Mouse (Mus musculus): ENCODE data around the gene Zfp324. TPM values are rescaled to one million over a fixed set of nuclear protein-coding genes. Genes with fewer than 3 reads are reported as not detected.
A peak's percentile ranks its signal among the peaks of the same experiment; 100 is the strongest.

The Zfp324 gene
- polyA plus RNA-seq, 1 experiment = 4.6 TPM

DNA sequence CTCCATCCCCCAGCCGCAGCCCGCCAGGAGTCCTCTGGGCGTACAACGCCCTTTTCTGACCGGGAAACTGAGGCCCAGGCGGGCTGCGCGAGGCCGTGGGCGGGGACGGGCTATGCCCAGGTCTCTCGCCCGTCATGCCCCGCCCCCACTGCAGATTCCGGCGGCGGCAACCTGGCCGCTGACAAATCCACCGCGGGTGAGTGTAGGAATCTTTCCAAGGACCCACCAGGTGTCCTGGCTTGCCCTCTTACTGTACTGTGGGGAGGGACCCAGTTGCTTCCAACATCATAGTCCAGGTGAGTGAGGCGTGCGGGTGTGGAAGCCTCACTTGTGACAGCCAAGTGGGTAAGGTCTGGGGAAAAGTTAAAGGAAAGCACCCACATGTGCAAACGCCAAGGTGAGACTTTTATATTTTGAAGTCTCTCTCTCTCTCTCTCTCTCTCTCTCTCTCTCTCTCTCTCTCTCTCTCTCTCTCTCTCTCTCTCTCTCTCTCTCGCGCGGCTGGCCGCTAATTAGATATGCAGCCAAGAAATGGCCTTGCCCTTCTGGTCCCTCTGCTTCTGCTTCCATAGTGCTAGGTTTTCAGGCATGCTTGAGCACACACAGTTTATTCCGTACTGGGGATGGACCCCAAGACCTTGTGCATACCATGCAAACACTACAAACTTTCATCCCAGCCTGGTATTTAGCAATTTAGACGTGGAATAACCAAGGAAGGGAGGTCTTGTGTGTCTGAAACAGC lies 637 bp downstream of the Zfp324 start:
- DNase-seq (ENCODE audit: low spot score) = peak; percentile 58

GRCm38 (mm10) chr7:12970906-12971305 lies 5.3 kb downstream of the Zfp324 start:
- DNase-seq (ENCODE audit: low spot score) = no peak

DNA sequence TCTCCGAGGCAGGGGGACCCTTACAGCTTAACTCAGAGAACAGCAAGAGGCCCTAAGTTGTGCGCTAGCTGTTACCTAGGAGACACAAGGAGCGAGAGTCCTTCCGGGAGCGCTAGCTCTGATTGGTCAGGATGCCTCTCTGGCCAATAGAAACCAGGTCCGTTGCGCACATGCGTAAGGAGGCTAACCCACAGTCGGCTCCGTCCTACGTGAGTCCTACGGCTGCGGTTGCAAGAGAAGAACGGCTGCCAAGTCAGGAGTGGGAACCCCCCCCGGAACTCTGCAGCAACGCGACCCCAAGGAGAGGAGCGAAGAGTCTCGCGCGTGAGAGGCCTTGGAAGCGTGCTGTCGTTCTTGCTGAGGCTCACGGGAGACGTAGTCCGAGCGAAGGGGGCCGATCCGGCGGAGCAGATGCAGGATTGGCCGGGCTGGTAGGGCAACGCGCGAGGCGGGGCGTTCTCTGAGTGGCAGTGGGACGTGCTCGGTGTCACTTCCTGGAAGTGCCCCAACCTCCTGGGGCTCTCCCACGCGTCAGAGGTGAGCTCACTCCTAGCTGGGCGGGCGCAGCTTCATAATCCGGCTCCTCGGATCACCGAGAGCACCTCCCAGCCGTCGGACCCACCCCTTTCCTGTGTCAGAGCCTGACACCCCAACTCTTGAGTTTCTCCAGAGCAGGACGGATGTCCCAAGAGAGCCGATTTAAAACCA lies 12.2 kb downstream of the Zfp324 start, which contains the start of gene Zfp446:
Zfp446 (plus strand) TSS at position 167 of the 708 bp plus-strand sequence.
- peak; percentile 95 for DNase-seq (ENCODE audit: low spot score)

GRCm38 (mm10) chr7:12978931-12979722 lies 13.5 kb downstream of the Zfp324 start:
- DNase-seq (ENCODE audit: low spot score) = no peak

DNA sequence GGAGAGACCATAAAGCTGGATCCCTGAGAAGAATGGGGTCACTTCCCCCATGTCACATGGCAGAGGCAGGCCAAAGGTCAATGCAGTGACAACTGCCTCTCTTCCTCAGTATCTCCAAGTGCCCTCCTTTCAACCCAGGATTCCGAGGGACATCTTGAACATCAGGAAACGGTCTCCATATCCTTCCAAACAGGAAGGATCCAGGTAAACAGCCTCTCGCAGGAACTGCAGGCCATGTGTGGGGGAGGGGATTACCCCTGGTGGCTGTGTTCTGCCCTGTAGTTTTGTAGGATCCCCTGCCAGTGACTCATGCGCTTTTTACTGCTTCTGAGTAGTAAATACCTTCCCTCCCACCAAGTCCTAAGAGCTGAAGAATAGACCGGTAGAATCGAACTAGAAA lies 14.1 kb downstream of the Zfp324 start:
- no peak for DNase-seq (ENCODE audit: low spot score)

DNA sequence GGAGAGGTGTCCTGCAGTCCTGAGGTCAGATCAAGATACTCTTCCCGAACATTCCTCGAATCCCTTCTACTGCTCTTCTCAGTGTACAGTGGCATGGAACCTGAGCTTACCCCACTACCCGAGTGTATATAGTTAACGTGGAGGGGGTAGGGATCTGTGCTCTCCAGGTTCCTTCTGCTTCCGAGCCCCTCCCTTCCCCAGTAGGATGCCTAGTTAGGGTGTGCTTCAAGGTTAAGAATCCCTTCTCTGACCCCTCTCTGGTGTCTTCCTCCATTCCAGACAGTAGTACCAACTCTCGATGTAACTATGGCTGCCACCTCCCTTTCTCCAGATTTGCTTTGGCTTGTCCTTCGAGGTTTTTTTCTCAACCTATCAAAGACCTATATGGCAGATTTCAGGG lies 14.7 kb downstream of the Zfp324 start:
- no peak for DNase-seq (ENCODE audit: low spot score)

DNA sequence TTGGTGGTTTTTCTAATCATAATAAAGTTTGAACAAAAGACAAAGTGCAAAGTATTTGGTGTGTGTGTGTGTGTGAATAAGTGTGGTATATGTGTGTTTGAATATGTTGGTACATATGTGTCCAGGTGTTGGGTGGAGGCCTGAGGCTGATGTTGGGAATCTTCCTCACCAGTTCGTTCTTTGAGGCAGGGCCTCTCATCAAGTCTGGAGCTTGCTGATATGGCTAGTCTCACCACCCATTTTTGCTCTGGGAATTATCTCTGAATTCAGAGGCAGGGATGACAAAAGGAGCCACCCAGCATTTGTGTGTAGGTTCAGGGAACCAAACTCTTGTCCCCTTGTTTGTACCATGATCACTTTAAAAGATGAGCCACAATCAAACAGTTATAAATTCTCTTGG lies 20.1 kb downstream of the Zfp324 start:
- no peak for DNase-seq (ENCODE audit: low spot score)

GRCm38 (mm10) chr7:12986906-12987305 lies 21.3 kb downstream of the Zfp324 start:
- no peak for DNase-seq (ENCODE audit: low spot score)

DNA sequence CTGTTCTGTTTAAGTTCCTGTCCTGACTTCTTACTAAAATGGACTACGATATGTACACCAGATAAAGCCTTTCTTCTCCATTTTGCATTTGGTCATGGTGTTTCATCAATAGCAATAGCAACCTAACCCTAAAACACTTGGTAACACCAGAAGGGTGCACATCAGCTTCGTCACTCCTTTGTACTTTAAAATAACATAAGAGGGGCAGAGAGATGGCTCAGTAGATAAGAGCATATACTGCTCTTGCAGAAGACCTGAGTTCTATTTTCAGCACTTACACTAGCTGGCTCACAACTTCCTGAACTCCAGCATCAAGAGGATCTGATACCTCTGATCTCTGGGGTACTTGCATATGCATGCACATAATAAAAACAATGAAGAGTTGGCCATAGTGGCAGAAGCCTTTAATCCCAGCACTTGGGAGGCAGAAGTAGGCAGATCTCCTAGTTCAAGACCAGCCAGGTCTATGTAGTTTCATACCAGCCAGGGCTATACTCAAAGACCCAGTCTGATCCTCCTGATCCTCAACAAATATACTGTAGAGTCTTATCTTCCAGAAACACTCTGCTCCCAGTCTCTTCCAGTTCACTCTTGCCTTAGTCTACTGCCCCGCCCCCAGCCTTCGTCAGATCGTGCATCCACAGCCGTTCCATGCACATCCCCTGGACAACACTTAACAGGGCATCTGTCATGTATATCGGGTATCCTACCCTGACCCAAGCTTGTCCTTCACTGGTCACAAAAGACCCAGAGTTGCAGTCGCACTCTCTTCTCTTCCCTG lies 22.0 kb downstream of the Zfp324 start:
- no peak for DNase-seq (ENCODE audit: low spot score)

- no peak for DNase-seq (ENCODE audit: low spot score)
These were observed 26.6 kb downstream of the Zfp324 start for GRCm38 (mm10) chr7:12992222-12992621.

DNA sequence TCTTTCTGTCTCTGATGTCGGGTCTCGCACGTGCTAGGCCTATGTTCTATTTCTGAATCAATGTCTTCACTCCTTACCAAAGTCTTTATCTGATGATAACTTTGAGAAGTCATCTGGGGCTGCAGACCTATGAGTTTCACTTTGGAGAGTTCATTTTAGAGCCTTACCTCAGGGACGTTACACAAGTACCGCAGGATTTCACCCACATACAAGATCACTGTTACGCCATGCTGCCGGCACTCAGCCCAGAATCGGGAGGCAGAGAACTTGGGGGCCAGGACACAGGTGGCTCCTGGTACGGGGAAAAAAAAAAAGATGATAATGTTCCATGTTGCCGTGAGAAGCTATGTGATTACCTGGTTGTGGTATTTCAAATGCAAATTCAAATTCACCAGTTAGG lies 27.5 kb downstream of the Zfp324 start:
- DNase-seq (ENCODE audit: low spot score) = no peak

GRCm38 (mm10) chr7:12995862-12996261 lies 30.2 kb downstream of the Zfp324 start:
- no peak for DNase-seq (ENCODE audit: low spot score)

- DNase-seq (ENCODE audit: low spot score) = no peak
These were observed 31.6 kb downstream of the Zfp324 start for GRCm38 (mm10) chr7:12997230-12997629.

DNA sequence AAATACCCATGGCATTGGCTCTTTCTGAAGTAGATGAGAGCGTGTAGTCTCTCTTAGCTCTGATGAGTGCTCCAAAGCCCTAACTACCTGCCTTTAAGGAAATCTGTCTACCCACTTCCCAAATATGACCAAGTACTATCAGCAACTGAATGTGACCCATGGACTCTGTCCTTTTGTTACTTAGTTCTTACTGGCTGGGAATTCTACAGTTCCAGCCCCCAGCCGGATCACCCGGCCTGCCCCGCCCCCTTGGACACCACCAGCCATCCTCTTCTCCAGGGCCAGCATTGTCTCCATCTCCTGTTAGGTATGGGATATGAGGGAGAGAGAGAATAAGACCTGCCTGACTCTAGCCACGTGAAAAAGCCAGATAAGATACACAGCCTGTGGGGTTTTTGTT lies 32.4 kb downstream of the Zfp324 start, which contains the start of gene Slc27a5:
Slc27a5 (minus strand) TSS at position 140 of the 400 bp plus-strand sequence.
- DNase-seq (ENCODE audit: low spot score) = no peak

DNA sequence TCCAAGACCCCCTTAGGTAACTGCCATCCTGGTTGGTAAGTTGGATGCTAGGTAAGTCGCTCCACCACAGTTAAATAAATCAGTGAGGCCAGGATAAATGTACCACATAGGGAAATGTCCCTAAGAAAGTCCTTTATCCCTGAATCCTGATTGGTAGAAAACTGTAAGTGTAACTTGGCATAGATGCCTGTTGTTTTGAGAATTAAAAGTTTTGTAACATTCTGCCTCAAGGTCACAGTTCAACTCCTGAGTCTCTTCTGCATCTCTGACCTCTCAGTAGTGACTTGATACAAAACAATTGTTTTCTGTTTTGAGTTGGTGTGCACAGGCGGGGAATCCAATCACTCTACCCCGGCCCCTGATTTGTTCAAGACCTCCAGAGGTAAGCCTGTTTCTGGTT lies 33.2 kb downstream of the Zfp324 start, which contains the start of gene Trim28:
Trim28 (plus strand) TSS at position 264 of the 400 bp plus-strand sequence.
- no peak for DNase-seq (ENCODE audit: low spot score)

DNA sequence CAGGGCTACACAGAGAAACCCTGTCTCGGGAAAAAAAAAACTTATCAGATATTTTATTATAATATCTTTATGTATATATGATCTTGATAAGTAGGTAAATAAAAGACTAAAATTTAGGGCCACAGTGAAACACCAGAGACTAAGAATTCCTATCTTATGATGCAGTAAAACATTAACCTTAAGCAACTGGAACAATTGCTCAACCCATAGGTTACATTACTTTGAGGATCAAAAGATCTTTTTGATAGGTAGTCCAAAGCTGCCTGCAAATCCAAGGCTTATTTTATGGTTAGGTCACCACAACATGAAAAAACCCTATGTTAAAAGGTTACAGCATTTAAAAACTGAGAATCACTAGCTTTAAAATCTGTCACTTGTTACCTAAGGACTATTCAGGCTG lies 35.9 kb downstream of the Zfp324 start:
- no peak for DNase-seq (ENCODE audit: low spot score)

DNA sequence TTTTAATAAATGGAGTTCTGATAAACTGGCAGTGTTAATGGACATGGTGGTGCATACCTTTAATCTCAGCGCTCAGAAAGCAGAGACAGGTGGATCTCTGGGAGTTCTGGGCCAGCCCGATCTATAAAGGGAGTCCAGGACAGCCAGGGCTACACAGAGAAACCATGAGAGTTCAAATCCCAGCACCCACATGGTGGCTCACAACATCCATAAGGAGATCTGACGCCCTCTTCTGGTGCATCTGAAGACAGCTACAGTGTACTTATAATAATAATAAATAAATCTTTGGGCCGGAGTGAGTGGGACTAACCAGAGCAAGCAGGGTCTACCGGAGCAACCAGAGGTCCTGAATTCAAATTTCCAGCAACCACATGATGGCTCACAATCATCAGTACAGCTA lies 37.7 kb downstream of the Zfp324 start:
- no peak for DNase-seq (ENCODE audit: low spot score)

DNA sequence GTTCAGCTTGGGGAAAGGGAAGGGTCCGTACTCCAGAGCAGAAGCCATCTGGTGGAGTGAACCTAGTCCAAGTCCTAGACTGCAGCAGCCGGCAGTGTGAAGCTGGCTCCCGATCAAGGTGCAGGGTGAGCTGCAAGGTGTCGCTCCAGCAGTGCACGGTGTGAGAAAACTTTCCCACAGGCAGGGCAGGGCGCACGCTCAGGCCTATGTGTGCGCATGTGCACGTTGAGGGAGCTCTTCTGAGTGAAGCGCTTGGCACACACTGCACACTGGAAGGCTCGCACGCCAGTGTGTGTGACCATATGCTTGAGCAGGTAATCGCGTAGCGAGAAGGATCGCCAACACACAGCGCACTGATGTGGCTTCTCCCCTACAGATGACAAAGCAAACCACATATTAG lies 40.4 kb downstream of the Zfp324 start:
- DNase-seq (ENCODE audit: low spot score) = no peak

DNA sequence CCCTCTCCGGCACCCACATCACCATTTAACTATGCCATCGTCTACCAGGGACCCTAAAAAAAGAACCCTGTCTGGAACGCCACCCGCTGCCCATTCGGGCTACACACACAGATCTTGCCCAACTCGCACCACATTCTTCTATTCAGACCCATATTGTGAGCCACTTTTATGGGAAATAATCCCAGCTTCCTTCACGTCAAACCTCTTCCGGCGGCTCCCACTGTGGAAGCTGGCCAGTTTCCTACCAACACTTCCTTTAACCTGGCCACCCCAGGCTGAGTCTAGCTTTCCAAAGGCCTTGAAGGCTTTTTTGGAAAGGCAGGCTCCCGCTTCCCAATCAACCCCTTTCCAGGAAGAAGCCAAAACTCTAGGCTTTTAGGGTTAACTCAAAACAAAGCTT lies 40.9 kb downstream of the Zfp324 start:
- no peak for DNase-seq (ENCODE audit: low spot score)

- no peak for DNase-seq (ENCODE audit: low spot score)
These were observed 41.9 kb downstream of the Zfp324 start for GRCm38 (mm10) chr7:13007341-13008092.
